Mouse (Mus musculus) layer of hippocampus, adult 18-20 months (tissue): Measurements from ENCODE around the gene Gal3st4. TPM values are rescaled to one million over a fixed set of nuclear protein-coding genes. Genes with fewer than 3 reads are reported as not detected.
A peak's percentile ranks its signal among the peaks of the same experiment; 100 is the strongest.

Experiments used
- DNase-seq, 2 experiments: peaks; one replicate each; pipeline ENCODE4 v3.0.0; 2022; ENCODE audit warnings: low spot score in 2 of 2
- long read RNA-seq: library from polyadenylated mRNA; stranded (forward); transcript quantifications from one replicate; pipeline ENCODE4 v2.0.0, GENCODE M21; 2021
- total RNA-seq, 2 experiments: library from RNA; stranded (reverse); gene quantifications; 2 replicates each; pipeline ENCODE4 v1.2.3; 2021

Gene Gal3st4
- total RNA-seq, result 1 to 10 TPM; 3.6 to 4.1 TPM
- long read RNA-seq, partial matches to known transcripts, result 0 of 1 reads
- long read RNA-seq, other reads (novel, unspliced or antisense), result 0 of 1 reads

DNA sequence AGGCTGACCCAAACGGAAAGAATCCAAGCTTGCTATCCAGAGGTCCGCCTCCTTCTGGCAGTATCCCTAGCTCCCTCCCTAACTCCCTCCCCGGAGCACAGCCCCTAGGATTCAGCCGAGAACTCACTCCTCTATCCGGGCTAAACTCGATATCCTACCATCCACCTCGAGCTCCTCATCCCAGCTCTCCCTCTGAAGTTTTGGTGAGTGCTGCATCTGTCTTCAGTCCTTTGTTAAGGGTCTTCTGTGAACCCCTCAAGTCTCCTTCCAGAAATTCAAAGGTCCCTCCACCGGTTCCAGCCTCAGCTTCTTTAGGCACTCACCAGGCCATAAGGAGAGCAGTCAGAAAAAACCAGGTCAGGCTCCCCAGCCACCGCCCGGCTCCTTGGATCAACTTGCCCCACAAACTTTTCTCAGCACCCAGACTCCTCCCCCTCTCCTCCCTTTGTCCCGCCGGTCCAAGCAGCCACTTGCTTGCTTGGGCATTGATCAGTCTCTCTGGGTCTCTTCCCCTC is at the start of gene Gal3st4:
Gene Gal3st4, minus strand, starts transcription at position 432 of the 515 bp plus-strand sequence.
- DNase-seq, result no peak

DNA sequence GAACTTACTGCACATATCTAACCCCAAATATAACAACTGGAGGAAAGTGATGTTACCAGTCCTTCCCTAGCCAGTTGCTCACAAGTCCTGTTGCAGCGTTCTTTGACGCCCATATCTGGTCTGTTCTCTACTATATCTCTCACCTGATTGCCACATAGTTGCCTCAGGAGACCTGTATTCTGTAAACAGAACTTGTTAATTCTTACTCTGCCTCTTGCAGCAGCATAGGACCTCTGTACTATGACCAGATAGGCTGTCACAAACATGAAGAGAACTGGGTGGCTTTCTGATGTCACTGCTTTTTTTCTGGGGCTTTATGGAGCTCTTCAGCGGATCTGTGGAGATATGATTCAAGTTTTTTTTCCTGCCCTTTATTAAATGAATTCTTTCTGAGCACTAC is 40.2 kb upstream of the Gal3st4 start:
- no peak for DNase-seq

DNA sequence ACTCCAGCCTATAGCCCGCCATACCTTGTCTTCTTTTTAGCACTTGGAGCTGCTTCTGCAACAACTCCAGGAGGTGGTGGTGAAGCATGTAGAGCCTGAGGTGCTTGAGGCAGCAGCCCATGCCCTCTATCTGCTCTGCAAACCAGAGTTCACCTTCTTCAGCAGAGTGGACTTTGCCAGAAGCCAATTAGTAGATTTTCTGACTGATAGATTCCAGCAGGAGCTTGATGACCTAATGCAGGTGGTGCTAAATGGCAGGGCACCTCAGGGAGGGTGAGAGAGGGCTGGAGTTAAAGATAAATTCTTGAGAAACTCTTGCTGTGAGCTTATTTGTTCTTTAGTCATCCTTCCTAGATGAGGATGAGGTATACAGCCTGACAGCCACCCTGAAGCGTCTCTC is 27.0 kb upstream of the Gal3st4 start:
- no peak for DNase-seq

DNA sequence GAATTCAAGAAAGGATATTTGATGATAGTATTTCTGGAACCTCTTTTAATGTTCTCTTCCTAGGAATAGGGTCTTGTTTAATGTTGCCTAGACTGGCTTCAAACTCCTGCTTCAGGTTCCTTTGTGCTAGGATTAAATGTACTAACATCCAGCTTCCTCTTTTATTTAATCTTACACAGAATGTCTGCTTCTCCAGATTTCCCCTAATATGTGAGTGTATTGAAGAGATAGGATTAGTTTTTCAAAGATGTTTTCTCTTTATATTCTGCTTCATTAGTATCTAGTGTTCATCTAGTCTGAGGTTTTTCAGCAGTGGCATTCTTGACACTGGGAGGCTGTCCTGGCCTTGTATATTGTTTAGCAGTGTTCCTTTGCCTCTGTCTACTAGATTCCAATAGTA is 21.5 kb upstream of the Gal3st4 start:
- DNase-seq, result no peak

DNA sequence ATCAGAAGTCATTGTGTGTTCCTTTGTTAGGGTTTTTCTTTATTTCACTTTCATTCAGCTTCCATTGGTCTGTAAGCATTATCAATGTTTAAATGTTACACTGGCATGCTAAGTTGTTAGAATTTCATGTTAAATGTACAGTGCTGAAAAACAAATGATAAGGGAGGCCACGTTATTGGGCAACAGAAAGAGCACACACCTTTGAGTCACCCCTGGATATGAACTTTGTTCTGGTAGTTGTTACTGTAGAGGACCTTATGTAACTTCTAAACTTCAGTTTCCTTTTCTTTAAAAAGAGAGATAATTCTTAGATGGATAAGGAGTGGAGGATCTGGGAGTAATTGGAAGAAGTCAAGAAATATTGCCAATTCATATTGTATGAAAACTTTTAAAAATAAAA is 19.0 kb upstream of the Gal3st4 start:
- no peak for DNase-seq

DNA sequence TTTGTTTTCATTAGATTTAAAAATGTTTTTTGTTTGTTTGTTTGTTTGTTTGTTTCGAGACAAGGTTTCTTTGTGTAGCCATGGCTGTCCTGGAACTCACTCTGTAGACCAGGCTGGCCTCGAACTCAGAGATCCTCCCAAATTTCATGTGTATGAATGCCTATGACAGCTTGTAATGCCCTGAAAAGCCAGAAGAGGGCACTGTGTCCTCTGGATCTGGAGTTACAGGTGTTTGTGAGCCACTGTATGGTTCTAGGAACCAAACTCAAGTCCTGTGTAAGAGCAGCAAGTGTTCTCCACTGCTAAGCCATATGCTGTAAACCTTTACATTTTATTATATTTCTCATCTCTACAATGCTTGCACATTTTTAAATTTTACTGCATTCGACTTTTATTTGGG is 15.2 kb upstream of the Gal3st4 start:
- no peak for DNase-seq

DNA sequence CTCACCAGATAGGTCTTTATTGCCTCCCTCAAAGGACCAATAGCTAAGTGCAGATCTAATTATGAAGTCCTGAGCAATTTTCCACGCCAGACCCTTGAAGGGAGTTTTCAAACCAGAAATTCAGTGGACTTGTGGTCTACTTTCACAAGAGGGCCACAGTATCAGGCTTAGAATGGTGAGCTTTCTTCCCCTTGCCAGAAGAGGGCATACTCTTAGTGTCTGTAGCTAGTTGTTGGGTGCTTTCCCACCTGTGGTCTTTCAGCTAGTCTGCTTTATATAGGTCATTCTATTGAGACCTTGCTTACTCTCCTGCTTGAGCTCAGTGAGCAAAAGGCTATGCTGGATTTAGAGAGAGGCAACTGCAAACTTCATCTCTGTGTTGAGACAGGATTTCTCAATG is 10.9 kb upstream of the Gal3st4 start:
- no peak for DNase-seq

DNA sequence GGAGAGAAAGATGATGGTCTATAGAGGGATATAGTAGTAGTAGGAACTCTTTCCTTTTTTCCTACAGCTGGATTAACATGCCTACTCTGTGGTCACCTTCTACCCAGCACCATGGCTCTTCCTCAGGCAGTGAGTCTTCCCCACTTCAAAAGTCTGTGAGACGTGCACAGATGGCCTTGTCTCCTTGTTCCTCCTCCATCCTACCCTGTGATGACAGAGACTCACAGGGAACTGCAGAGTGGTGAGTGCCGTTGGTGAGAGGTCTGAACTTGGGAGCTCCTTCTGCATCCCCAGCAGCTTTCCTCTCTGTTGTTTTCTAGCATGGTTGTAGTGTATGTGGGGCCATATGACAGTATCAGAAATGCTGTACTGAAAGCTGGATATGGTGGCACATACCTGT is 9.2 kb upstream of the Gal3st4 start:
- no peak for DNase-seq

DNA sequence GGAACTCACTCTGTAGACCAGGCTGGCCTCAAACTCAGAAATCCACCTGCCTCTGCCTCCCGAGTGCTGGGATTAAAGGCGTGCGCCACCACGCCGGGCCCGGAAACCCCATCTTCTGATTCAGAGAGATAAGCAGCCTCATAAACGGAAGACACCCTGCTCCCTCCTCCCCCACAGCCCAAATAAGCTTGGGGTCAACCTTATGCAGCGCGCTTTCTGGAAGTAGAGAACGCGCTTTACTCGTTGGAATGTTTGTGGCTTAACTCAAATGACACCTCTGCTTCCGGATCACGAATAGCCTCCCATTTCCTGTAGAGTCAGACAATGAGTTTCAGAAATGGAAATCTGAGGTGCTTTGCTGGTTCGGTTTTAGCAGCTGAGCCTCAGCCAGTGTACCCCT is 8.2 kb upstream of the Gal3st4 start:
- no peak for DNase-seq

DNA sequence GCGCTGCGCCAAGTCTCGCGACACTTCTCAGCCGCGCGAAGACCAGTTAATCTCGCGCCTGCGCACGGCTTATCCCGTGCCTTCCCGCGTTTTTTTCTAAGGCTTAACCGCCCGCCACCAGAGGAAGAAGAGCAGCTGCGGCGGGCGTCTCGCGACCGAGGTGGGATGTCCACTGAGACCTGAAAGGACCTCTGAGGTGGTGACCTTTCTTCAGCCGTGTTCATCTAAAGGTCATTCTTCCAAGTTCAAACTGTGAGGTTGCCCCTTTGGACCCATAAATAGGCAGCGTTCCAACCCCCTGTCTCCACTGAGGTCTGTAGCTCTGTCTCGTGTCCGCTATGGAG is 7.8 kb upstream of the Gal3st4 start:
- no peak for DNase-seq

DNA sequence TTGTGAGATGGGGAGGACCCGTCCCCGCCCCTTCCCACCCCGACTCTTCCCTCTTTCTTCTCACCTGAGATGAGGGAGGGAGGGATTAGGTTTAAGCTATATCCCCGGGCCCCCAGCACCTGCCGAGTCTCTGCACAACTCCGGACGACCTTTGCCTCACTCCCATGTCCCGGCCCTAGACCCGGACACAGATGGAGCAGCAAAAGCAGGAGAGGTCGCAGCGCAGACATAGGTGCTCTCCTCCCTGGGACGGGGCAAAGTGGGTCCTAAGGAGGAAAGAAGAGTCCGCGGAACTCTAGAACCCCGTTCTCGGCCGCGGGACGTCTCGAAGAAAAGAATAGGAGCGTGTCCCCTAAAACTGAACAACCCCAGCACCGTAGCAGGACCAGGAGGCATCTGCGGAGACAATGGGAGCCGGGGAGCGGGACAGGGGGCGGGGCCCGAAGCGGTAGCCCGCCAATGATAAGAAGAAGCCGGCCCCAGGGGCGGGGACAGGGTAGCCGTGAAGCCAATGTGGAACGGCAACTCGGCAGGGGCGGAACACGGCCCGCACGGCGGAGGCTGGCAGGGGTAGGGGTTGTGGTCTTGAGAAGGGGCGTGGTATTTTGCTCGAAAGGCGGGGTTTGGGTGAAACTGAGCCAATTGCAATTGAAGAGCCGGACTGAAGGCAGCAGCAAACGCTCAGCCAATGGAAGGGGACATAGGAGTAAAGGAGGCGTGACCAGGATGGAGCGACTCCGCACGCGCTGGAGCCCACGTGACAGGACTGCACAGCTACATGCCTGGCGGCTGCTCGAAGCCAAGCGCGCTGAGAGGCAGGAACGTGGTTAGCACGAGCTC is 7.2 kb upstream of the Gal3st4 start, which contains the start of the genes Gm43720, Gpc2 and Stag3:
Gene Gm43720, minus strand, starts transcription at position 374 of the 840 bp plus-strand sequence.
Gene Gpc2, minus strand, starts transcription at position 421 of the 840 bp plus-strand sequence.
Gene Stag3, plus strand, starts transcription at position 656 of the 840 bp plus-strand sequence.
- DNase-seq, result peak; percentile 62 to 73

DNA sequence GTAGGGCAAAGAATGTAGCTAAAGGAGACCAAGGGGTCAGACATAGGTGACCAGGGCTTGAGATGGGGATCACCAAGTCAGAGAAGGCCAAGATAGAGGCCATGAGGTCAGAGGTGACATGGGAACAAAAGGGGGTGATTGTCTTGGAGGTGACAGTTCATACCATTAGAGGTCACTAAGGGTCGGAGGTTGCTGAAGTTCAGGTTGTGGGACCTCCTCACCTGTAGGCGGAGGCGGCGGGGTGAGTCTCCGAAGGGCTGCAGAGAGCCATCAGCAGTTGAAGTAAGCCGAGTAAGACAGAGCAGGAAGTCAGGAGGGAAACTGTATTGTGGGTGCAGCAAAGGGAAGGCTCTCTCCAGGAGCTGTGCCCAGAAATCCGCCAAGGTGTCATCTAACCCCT is 5.4 kb upstream of the Gal3st4 start:
- no peak for DNase-seq

DNA sequence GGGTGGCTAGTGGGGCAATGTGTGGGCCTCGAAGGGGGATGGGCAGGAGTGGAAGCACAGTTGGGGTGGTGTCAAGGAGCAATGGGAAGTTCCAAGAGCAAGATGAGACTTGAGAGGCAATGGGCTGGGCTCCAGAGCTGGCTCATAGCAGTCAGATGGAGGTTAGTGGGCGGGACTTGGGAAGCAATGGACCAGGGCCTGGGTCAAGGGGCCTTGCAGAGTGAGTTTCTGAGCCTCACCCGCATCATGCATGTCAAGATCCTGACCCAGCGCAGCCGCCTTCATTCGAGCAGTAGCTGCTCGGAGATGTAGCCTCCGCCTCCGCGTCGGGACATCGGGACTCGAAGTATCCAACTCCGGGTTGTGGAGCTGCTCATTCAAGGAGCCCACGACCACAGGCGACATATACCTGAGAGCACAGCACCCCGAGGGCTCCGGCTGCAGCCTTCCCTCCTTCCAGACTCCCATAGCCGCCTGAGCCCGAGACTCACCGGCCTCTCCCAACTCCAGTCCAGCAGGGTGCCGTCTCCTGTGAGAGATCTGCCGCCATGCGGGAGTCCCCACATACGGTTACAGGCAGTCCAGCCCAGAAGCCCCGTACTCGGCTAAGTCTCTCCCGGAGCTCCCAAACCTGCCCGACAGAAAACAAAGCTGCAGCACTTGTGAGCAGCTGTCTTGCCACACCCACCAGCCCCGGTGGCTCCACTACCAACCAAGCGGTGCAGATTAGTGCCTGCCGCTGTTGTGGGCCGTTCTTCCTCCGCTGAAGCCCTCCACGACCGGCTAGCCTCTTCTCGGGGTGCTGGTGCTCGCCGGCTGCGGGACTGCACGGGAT is 2.8 kb upstream of the Gal3st4 start:
- DNase-seq, result no peak

DNA sequence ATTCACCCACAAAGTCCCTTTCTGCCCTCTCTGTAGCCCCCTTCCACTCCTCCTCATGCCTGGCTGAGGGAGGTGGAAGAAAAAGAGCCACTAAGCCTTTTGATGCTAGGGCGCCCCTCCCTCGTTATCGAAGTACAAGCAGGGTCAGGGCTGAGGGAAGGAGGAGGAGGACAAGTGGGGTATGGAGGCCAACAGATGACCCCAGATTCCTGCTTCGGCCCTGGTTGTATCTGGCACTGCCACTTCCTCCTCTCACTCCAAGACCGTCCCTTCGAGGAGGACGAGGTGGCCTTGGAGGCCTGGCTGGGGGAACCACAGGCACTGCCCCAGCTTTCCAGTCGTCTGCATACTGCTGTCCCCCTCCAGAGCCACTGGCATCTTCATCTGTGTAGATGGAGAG is 1.5 kb upstream of the Gal3st4 start:
- no peak for DNase-seq

DNA sequence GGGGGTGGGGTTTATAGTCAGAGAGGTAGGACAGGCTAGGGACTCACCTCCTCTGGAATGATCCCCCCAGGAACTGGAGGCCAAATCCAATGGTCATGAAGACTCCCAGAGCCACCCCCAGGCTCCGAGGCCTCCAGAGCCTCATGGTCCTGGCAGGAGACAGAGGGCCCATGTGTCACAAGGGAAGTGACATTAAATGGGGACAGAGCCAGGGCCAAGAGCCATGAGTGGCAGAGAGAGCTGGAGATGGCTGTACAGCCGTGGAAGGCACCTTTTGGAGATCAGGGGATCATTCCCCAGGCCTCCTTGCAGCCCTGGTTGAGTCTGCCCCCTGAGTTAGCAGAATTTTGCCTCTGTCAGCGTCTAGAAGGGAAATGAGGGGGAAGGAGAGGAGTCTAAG is 1.4 kb downstream of the Gal3st4 start:
- DNase-seq, result no peak

DNA sequence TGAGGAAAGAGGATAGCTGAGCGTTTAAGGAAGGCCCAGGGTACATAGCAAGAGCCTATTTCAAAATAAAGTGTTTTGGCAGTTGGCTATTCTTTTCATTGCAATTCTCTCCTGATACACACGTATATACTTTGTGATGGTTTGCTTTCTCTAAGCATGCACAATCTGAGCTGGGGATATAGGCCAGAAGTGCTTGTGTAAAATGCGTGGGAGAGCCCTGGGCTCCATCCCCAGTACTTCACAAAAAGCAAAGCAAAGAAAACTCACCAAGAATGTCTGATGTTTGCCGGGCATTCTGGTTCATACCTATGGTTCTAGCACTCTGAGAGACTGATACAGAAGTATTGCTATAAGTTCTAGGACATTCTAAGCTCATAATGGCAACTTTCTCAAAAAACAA is 3.7 kb downstream of the Gal3st4 start:
- no peak for DNase-seq

DNA sequence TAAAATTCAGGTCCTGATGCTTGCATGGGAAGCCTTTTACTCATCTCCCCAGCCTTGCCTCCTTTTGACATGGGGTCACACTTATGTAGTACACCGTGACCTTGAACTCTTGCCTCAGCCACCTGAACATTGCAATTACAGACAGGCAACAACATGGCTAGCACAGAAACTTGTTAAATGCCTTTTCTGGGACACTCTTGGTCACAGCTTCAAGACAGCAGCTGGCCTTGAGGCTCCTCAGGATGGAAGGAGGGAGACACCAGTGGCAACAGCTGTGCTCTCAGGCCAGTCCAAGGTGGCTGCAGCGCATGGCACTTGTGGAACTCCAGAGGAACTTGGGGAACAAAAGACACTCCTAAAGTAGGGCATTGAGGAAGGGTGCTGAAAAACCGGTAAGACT is 5.5 kb downstream of the Gal3st4 start:
- no peak for DNase-seq

DNA sequence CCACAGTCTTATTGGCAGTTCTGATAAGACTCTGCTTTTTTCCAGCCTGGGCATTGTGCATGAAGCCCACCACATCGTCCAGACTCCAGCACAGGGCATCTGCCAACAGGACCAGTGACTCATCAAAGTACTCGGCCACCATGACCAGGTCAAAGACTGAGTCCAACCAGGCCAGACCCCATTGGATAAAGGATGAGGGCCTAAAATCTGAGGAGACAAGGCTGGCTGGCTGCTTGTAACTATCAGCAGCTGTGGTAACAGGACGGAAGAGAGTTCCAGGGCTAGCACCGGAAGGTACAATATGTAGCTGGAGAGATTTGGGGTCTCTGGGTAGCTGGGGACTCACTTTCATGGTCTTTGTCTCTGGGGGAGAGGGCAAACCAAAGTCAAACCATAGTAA is 6.9 kb downstream of the Gal3st4 start:
- DNase-seq, result no peak

DNA sequence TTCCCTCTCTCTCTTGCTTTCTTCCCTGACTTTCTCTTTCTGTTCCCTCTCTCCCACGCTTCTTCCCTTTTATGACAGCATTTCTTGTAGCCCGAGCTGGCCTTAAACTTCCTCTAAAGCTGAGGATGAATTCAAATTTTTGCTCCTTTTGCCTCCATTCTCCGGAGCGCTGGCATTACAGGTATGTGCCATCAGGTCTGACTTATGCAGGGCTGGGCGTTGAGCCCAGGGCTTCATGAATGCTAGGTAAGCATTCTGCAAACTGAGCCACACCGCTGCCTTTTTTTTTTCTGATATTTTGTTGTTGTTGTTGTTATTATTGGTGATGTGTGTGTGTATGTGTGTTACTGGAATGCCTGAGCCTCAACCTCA is 8.4 kb downstream of the Gal3st4 start:
- no peak for DNase-seq

DNA sequence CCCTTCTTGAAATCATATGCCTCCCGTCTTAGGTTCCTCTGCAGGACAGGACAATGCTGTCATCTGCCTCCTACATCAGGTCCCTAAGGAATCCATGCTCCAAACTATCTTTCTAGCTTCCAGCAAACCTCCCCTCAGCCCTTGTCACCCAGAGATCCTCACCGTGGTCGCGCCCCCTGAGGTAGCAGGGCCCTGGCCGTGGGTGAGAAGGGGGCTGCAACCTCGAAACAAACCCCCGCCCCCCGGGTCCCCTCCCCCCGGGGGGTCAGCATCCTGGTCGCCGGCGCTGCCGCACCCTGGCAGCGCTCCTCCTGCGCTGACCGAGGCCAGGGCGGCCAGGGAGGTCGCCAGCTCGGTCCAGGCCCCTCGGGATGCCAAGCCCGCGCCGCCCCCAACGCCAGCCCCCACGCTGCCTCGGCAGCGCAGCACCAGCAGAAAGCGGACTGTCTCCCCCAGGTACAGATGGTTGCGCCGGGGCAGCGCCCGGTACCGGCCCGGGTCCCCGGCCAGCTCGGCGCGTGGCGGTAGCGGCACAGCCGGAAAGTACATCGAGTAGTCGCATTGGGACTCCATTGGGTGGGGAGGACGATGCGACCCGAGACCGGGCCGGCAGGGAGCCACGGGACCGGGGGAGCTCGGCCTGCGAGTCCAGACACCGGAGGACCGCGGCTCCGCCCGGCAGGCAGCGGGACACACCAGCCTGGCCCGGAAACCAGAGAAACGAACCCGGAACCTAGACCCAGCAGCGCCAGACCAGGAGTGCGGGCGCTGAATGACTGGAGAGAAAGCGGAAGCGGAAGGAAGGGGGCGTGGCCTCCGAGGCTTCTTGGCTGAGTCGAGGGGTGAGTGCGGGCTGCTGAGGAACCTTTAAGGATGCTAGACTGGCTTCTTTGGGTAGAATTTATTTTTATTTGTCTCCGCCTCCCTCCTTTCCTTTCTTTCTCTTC is 9.1 kb downstream of the Gal3st4 start, which contains the start of gene BC037034:
Gene BC037034, minus strand, starts transcription at position 774 of the 947 bp plus-strand sequence.
- peak; percentile 86 to 93 for DNase-seq
